In the genomic region with DNA sequence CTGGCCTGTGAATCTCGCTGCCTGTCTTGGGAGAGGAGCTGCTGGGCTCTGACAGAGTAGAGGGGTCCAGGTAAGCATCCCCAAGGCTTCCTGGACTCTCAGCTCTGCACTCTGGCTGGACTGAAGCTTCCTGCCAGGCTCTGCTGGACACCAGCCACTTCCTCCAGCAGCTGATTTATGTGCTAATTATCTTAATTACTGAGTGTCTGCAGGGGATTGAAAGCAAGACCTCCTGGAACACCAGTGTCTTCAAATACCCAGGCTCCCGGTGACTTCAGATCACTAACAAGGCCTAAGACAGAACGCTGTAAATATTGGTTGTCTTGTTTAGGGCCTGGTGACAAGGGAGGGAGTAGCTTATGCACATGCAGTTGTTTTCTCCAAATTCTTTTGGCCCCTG, we compare ENCODE assay signal across 17 mouse cellular contexts. TPM values are rescaled to one million over a fixed set of nuclear protein-coding genes. Genes with fewer than 3 reads are reported as not detected.
DNase-seq lines count a peak whose midpoint lies in the region; ATAC-seq and TF ChIP-seq lines count a peak whose summit lies in the region.
"Had no signal": no experiment of that assay in that cellular context is flagged by ENCODE, and none has a peak within 500 bp of the region (broad histone marks: within the 10 kb centered on the region; RNA-seq: fewer than 3 reads in every experiment).

No protein-coding gene starts in this region.

- no peaks in the 10 kb centered on the region for H3K27me3 ChIP-seq in forebrain, embryonic 12.5 days
- H3K27me3 ChIP-seq in forebrain, embryonic 11.5 days (ENCODE audit: control insufficient read depth, insufficient read depth, low read length), result no peaks in the 10 kb centered on the region
- no peaks in the 10 kb centered on the region for H3K27me3 ChIP-seq in kidney, postnatal 0 days (ENCODE audit: insufficient read depth, low read length)
- H3K27me3 ChIP-seq in embryonic facial prominence, embryonic 13.5 days, result no peaks in the 10 kb centered on the region
- H3K27me3 ChIP-seq in limb, embryonic 12.5 days, result no peaks in the 10 kb centered on the region

- no peak overlapping the region for H3K4me3 ChIP-seq in forebrain, embryonic 12.5 days (replicated peaks)
- no peak overlapping the region for H3K4me3 ChIP-seq in forebrain, embryonic 11.5 days (ENCODE audit: low read depth, low read length)
- no peak overlapping the region for H3K4me3 ChIP-seq in kidney, postnatal 0 days (replicated peaks; ENCODE audit: low read depth, low read length)
- no peak overlapping the region for H3K4me3 ChIP-seq in embryonic facial prominence, embryonic 13.5 days
- H3K4me3 ChIP-seq in limb, embryonic 12.5 days (replicated peaks), result no peak overlapping the region
- H3K4me3 ChIP-seq: erythroblast, embryonic 14.5 days had no signal

- H3K9ac ChIP-seq in forebrain, embryonic 12.5 days, result no peak overlapping the region
- no peak overlapping the region for H3K9ac ChIP-seq in forebrain, embryonic 11.5 days (ENCODE audit: low read length)
- no peak overlapping the region for H3K9ac ChIP-seq in kidney, postnatal 0 days (ENCODE audit: low read depth, low read length)
- H3K9ac ChIP-seq in embryonic facial prominence, embryonic 13.5 days, result 0 out of 2 replicates have a peak overlapping the region, but pooled peaks have one; percentile 21
- H3K9ac ChIP-seq in limb, embryonic 12.5 days (replicated peaks), result peak overlapping the region; percentile 18; the same call in 1 of the 2 replicates
- H3K9ac ChIP-seq: liver, postnatal 0 days had no signal

- no peak overlapping the region for H3K27ac ChIP-seq in forebrain, embryonic 12.5 days
- no peak overlapping the region for H3K27ac ChIP-seq in forebrain, embryonic 11.5 days (ENCODE audit: low read depth, low read length)
- no peak overlapping the region for H3K27ac ChIP-seq in kidney, postnatal 0 days
- no peak overlapping the region for H3K27ac ChIP-seq in embryonic facial prominence, embryonic 13.5 days
- H3K27ac ChIP-seq in limb, embryonic 12.5 days, result no peak overlapping the region

- 31% methylated on average over 3 of the region's 3 CpGs for WGBS in forebrain, embryonic 12.5 days
- 20% methylated on average over 3 of the region's 3 CpGs for WGBS in forebrain, embryonic 11.5 days
- WGBS in kidney, postnatal 0 days, result 24% methylated on average over 3 of the region's 3 CpGs
- WGBS in embryonic facial prominence, embryonic 13.5 days, result 30% methylated on average over 3 of the region's 3 CpGs
- WGBS in limb, embryonic 12.5 days, result 6% methylated on average over 3 of the region's 3 CpGs

- DNase-seq in forebrain, embryonic 11.5 days (ENCODE audit: low spot score), result no peak
- peak; percentile 19 for DNase-seq in kidney, postnatal 0 days (ENCODE audit: low spot score)
- no peak for DNase-seq in kidney, postnatal 14 days
- no peak for DNase-seq in thymus, postnatal 14 days
- DNase-seq in layer of hippocampus, adult 18-20 months (ENCODE audit: low spot score in 2 of 2), result no peak
- DNase-seq: adrenal gland, postnatal 14 days; cerebellum, adult 9-11 months; embryo, embryonic 11 days; kidney, postnatal 36 days; liver, postnatal 0 days; right cerebral cortex, adult 18-20 months; spleen, adult 18-20 months; thymus, postnatal 4 days had no signal

- no peak overlapping the region for H3K4me2 ChIP-seq in forebrain, embryonic 12.5 days
- H3K4me2 ChIP-seq in forebrain, embryonic 11.5 days (ENCODE audit: low read depth, low read length, severe bottlenecking), result no peak overlapping the region
- H3K4me2 ChIP-seq in kidney, postnatal 0 days (ENCODE audit: low read length), result no peak overlapping the region
- H3K4me2 ChIP-seq in embryonic facial prominence, embryonic 13.5 days, result no peak overlapping the region
- no peak overlapping the region for H3K4me2 ChIP-seq in limb, embryonic 12.5 days

- no peaks in the 10 kb centered on the region for H3K9me3 ChIP-seq in forebrain, embryonic 12.5 days
- H3K9me3 ChIP-seq in forebrain, embryonic 11.5 days (ENCODE audit: control insufficient read depth, low read length), result no peaks in the 10 kb centered on the region
- no peaks in the 10 kb centered on the region for H3K9me3 ChIP-seq in kidney, postnatal 0 days (replicated peaks; ENCODE audit: low read length)
- H3K9me3 ChIP-seq in embryonic facial prominence, embryonic 13.5 days, result no peaks in the 10 kb centered on the region
- no peaks in the 10 kb centered on the region for H3K9me3 ChIP-seq in limb, embryonic 12.5 days

- peaks cover 12% of the 10 kb centered on the region for H3K4me1 ChIP-seq in forebrain, embryonic 12.5 days
- H3K4me1 ChIP-seq in forebrain, embryonic 11.5 days (replicated peaks; ENCODE audit: control insufficient read depth, insufficient read depth, low read length), result peaks cover 5% of the 10 kb centered on the region; the same call in 1 of the 2 replicates
- H3K4me1 ChIP-seq in kidney, postnatal 0 days (replicated peaks; ENCODE audit: insufficient read depth, low read length), result peaks cover 7% of the 10 kb centered on the region
- H3K4me1 ChIP-seq in embryonic facial prominence, embryonic 13.5 days, result peaks cover 25% of the 10 kb centered on the region; the same call in 1 of the 2 replicates
- H3K4me1 ChIP-seq in limb, embryonic 12.5 days (replicated peaks), result peaks cover 41% of the 10 kb centered on the region

- ATAC-seq in forebrain, embryonic 12.5 days (ENCODE audit: low FRiP score), result 0 out of 2 replicates have a peak, but pooled peaks have one; percentile 35
- no peak for ATAC-seq in forebrain, embryonic 11.5 days (replicated peaks; ENCODE audit: low FRiP score)
- 0 out of 2 replicates have a peak, but pooled peaks have one; percentile 25 for ATAC-seq in kidney, postnatal 0 days (replicated peaks; ENCODE audit: low FRiP score, low read depth)
- no peak for ATAC-seq in embryonic facial prominence, embryonic 13.5 days (ENCODE audit: insufficient number of reproducible peaks, insufficient read depth, low FRiP score, low TSS enrichment, low read depth)
- ATAC-seq in limb, embryonic 12.5 days (ENCODE audit: insufficient number of reproducible peaks, insufficient read depth, low FRiP score, low TSS enrichment, low read depth), result no peak
- ATAC-seq: liver, postnatal 0 days had no signal

- no peak for TF ChIP-seq CTCF in kidney, postnatal 0 days (IDR thresholded peaks at IDR 0.05; ENCODE audit: low read depth)

- H3K36me3 ChIP-seq in forebrain, embryonic 12.5 days (replicated peaks), result peaks cover 7% of the 10 kb centered on the region; the same call in 1 of the 2 replicates
- H3K36me3 ChIP-seq in forebrain, embryonic 11.5 days (ENCODE audit: control insufficient read depth, insufficient read depth, low read length), result no peaks in the 10 kb centered on the region
- no peaks in the 10 kb centered on the region for H3K36me3 ChIP-seq in kidney, postnatal 0 days (ENCODE audit: insufficient read depth, low read length)
- H3K36me3 ChIP-seq in embryonic facial prominence, embryonic 13.5 days, result peaks cover 2% of the 10 kb centered on the region
- H3K36me3 ChIP-seq in limb, embryonic 12.5 days, result peaks cover 11% of the 10 kb centered on the region; the same call in 1 of the 2 replicates

RNA-seq across cellular contexts. Expression of gene Prep, which starts 17.5 kb away (rescaled TPM):
- polyA plus RNA-seq in forebrain, embryonic 12.5 days (2016; fragmentation: Nextera tagmentation; extraction: Ambion mirVana), result 23.7 and 27.4 TPM in 2 replicates
- polyA plus RNA-seq in forebrain, embryonic 11.5 days (2014; fragmentation: Nextera tagmentation; extraction: Ambion mirVana), result 27.6 and 28.8 TPM in 2 replicates
- 12.8 and 15.6 TPM in 2 replicates for polyA plus RNA-seq in kidney, postnatal 0 days (2015; fragmentation: Nextera tagmentation; extraction: Ambion mirVana)
- polyA plus RNA-seq in embryonic facial prominence, embryonic 13.5 days (2015; fragmentation: Nextera tagmentation; extraction: Ambion mirVana), result 22.0 and 23.4 TPM in 2 replicates
- 33.8 and 34.6 TPM in 2 replicates for polyA plus RNA-seq in limb, embryonic 12.5 days (2016; fragmentation: Nextera tagmentation; extraction: Ambion mirVana)
- total RNA-seq in layer of hippocampus, adult 18-20 months (2021), result 1 to 10 TPM; 8.2 to 8.8 TPM

Comparison
In these comparisons a context has a peak if more than half of its experiments do, and no peak if none do; other contexts are left out.
1. ATAC-seq: peak in forebrain, embryonic 12.5 days (single experiment) and kidney, postnatal 0 days (single experiment); none in forebrain, embryonic 11.5 days (single experiment), embryonic facial prominence, embryonic 13.5 days (single experiment) and limb, embryonic 12.5 days (single experiment).
2. H3K9ac ChIP-seq: peak in embryonic facial prominence, embryonic 13.5 days (single experiment) and limb, embryonic 12.5 days (single experiment); none in forebrain, embryonic 12.5 days (single experiment), forebrain, embryonic 11.5 days (single experiment) and kidney, postnatal 0 days (single experiment).